Mouse (Mus musculus) heart, postnatal 14 days (tissue): Measurements from ENCODE around the gene Carnmt1. TPM values are rescaled to one million over a fixed set of nuclear protein-coding genes. Genes with fewer than 3 reads are reported as not detected.

Experiments
- total RNA-seq, 2 experiments: library from RNA; stranded (reverse); gene quantifications; 2 replicates each; pipeline ENCODE4 v1.2.3; 2021

The Carnmt1 gene
- total RNA-seq, 2 experiments from 2014 or later, result 23.1 to 24.7 TPM

Other genes with a start within 250 kb of the Carnmt1 start
- gene Ostf1, start 38.9 kb upstream of the Carnmt1 start, total RNA-seq, result 10 to 100 TPM; 46.5 to 52.2 TPM
- gene Nmrk1, start 38.8 kb upstream of the Carnmt1 start, total RNA-seq, result 1 to 10 TPM; 3.9 to 4.0 TPM
- 10 to 100 TPM in 1 of 2 experiments, 1 to 10 TPM in 1; 9.8 to 11.5 TPM for gene D030056L22Rik, start 42.4 kb downstream of the Carnmt1 start, total RNA-seq
- under 1 TPM; 0.12 to 0.15 TPM for gene Trpm6, start 79.2 kb downstream of the Carnmt1 start, total RNA-seq